Mouse (Mus musculus): ENCODE data around the gene Sod2. TPM values are rescaled to one million over a fixed set of nuclear protein-coding genes. Genes with fewer than 3 reads are reported as not detected.
"Not testable (repeated sequence)": the region's sequence is repeated elsewhere in the genome, so short reads cannot be mapped to it uniquely, and the experiment has no call there.

The Sod2 gene
- polyA plus RNA-seq (2016; fragmentation: Nextera tagmentation; extraction: Ambion mirVana) = 83.1 and 87.8 TPM in 2 replicates

GRCm38 (mm10) chr17:13006546-13006945 is at the start of gene Sod2:
Sod2 (plus strand) TSS chr17:13006846.
- not testable (repeated sequence) for ATAC-seq (ENCODE audit: insufficient number of reproducible peaks, insufficient read depth, low FRiP score, low TSS enrichment); H3K9me3 ChIP-seq; H3K27me3 ChIP-seq; H3K36me3 ChIP-seq; H3K4me1 ChIP-seq
- WGBS = 94% methylated on average over 2 of the region's 2 CpGs
- H3K4me2 ChIP-seq (replicated peaks) = peak within 1 kb of the TSS; percentile 72
- peak within 1 kb of the TSS; percentile 77 for H3K27ac ChIP-seq
- H3K4me3 ChIP-seq = peak within 1 kb of the TSS; percentile 87
- peak within 1 kb of the TSS; percentile 44; the same call in 1 of the 2 replicates for H3K9ac ChIP-seq

- peak overlapping the region; percentile 42 for H3K4me2 ChIP-seq (replicated peaks)
- not testable (repeated sequence) for H3K27ac ChIP-seq; H3K9me3 ChIP-seq; ATAC-seq (ENCODE audit: insufficient number of reproducible peaks, insufficient read depth, low FRiP score, low TSS enrichment); H3K9ac ChIP-seq; H3K4me1 ChIP-seq; H3K27me3 ChIP-seq; H3K4me3 ChIP-seq
- WGBS = 33% methylated on average over 2 of the region's 2 CpGs
- H3K36me3 ChIP-seq = peaks cover 19% of the 10 kb centered on the region
Observed at GRCm38 (mm10) chr17:12959377-12959776, 47.3 kb upstream of the Sod2 start.

- H3K27me3 ChIP-seq = no peaks in the 10 kb centered on the region
- H3K4me2 ChIP-seq (replicated peaks) = peak within 1 kb of the TSS; percentile 67
- no peaks in the 10 kb centered on the region for H3K9me3 ChIP-seq
- H3K36me3 ChIP-seq = peaks cover 19% of the 10 kb centered on the region
- H3K4me3 ChIP-seq = peak within 1 kb of the TSS; percentile 64
- ATAC-seq (ENCODE audit: insufficient number of reproducible peaks, insufficient read depth, low FRiP score, low TSS enrichment) = peak; percentile 98
- peaks cover 7% of the 10 kb centered on the region; the same call in 1 of the 2 replicates for H3K4me1 ChIP-seq
- 0% methylated on average over 42 of the region's 42 CpGs for whole genome bisulfite sequencing
- peak within 1 kb of the TSS; percentile 67 for H3K9ac ChIP-seq
- H3K27ac ChIP-seq = peak within 1 kb of the TSS; percentile 87
Observed at GRCm38 (mm10) chr17:12960331-12960873, 46.2 kb upstream of the Sod2 start, which contains the start of gene Acat2. Acat2 (minus strand) TSS chr17:12960747.

- H3K4me2 ChIP-seq (replicated peaks) = no peak overlapping the region
Observed at GRCm38 (mm10) chr17:12963476-12963875, 43.2 kb upstream of the Sod2 start.

GRCm38 (mm10) chr17:12967173-12967572 is 39.5 kb upstream of the Sod2 start:
- Histone ChIP-seq H3K36me3 (peaks cover 35% of the 10 kb centered on the region), H3K4me2 (replicated peaks) (no peak overlapping the region), H3K27ac (no peak overlapping the region), H3K4me1 (no peaks in the 10 kb centered on the region), H3K9ac (no peak overlapping the region), H3K4me3 (no peak overlapping the region), H3K9me3 (no peaks in the 10 kb centered on the region), H3K27me3 (no peaks in the 10 kb centered on the region)
- no peak for ATAC-seq (ENCODE audit: insufficient number of reproducible peaks, insufficient read depth, low FRiP score, low TSS enrichment)
- 87% methylated on average over 2 of the region's 2 CpGs for WGBS

More at GRCm38 (mm10) chr17:12963476-12963875, 43.2 kb upstream of the Sod2 start:
- WGBS = 88% methylated on average over 3 of the region's 3 CpGs
- no peak for ATAC-seq (ENCODE audit: insufficient number of reproducible peaks, insufficient read depth, low FRiP score, low TSS enrichment)
- no peaks in the 10 kb centered on the region for H3K9me3 ChIP-seq
- H3K27ac ChIP-seq = peak overlapping the region; percentile 17; the same call in 1 of the 2 replicates
- H3K9ac ChIP-seq = no peak overlapping the region
- H3K4me1 ChIP-seq = peaks cover 7% of the 10 kb centered on the region; the same call in 1 of the 2 replicates
- H3K4me3 ChIP-seq = no peak overlapping the region
- peaks cover 23% of the 10 kb centered on the region for H3K36me3 ChIP-seq
- H3K27me3 ChIP-seq = no peaks in the 10 kb centered on the region

GRCm38 (mm10) chr17:12973851-12974250 is 32.8 kb upstream of the Sod2 start:
- Histone ChIP-seq H3K27ac (no peak overlapping the region), H3K4me3 (no peak overlapping the region), H3K4me1 (no peaks in the 10 kb centered on the region), H3K4me2 (replicated peaks) (no peak overlapping the region), H3K9ac (no peak overlapping the region), H3K27me3 (no peaks in the 10 kb centered on the region), H3K36me3 (peaks cover 49% of the 10 kb centered on the region), H3K9me3 (no peaks in the 10 kb centered on the region)
- no peak for ATAC-seq (ENCODE audit: insufficient number of reproducible peaks, insufficient read depth, low FRiP score, low TSS enrichment)
- 86% methylated on average over 2 of the region's 2 CpGs for WGBS

GRCm38 (mm10) chr17:12978546-12978945 is 28.1 kb upstream of the Sod2 start:
- Histone ChIP-seq H3K4me1 (no peaks in the 10 kb centered on the region), H3K36me3 (peaks cover 65% of the 10 kb centered on the region), H3K4me3 (no peak overlapping the region), H3K4me2 (replicated peaks) (no peak overlapping the region), H3K9me3 (no peaks in the 10 kb centered on the region), H3K27ac (no peak overlapping the region), H3K9ac (no peak overlapping the region), H3K27me3 (no peaks in the 10 kb centered on the region)
- no peak for ATAC-seq (ENCODE audit: insufficient number of reproducible peaks, insufficient read depth, low FRiP score, low TSS enrichment)
- WGBS = 97% methylated on average over 1 of the region's 1 CpGs

- 72% methylated on average over 2 of the region's 2 CpGs for WGBS
- Histone ChIP-seq H3K4me1 (no peaks in the 10 kb centered on the region), H3K27me3 (no peaks in the 10 kb centered on the region)
Observed at GRCm38 (mm10) chr17:12983988-12984387, 22.7 kb upstream of the Sod2 start.

GRCm38 (mm10) chr17:12988096-12988495 is 18.6 kb upstream of the Sod2 start:
- not testable (repeated sequence) for H3K27me3 ChIP-seq; H3K27ac ChIP-seq; ATAC-seq (ENCODE audit: insufficient number of reproducible peaks, insufficient read depth, low FRiP score, low TSS enrichment); H3K4me2 ChIP-seq (replicated peaks); H3K9me3 ChIP-seq; H3K4me1 ChIP-seq; H3K4me3 ChIP-seq; H3K9ac ChIP-seq
- 95% methylated on average over 8 of the region's 8 CpGs for WGBS
- H3K36me3 ChIP-seq = peaks cover 27% of the 10 kb centered on the region

More at GRCm38 (mm10) chr17:12983988-12984387, 22.7 kb upstream of the Sod2 start:
- no peak overlapping the region for H3K4me2 ChIP-seq (replicated peaks)
- H3K4me3 ChIP-seq = no peak overlapping the region
- no peak for ATAC-seq (ENCODE audit: insufficient number of reproducible peaks, insufficient read depth, low FRiP score, low TSS enrichment)
- no peaks in the 10 kb centered on the region for H3K9me3 ChIP-seq
- H3K27ac ChIP-seq = no peak overlapping the region
- peaks cover 57% of the 10 kb centered on the region for H3K36me3 ChIP-seq
- no peak overlapping the region for H3K9ac ChIP-seq

- Histone ChIP-seq H3K9ac (peak overlapping the region; percentile 70), H3K27ac (peak overlapping the region; percentile 99; the same call in 1 of the 2 replicates), H3K27me3 (no peaks in the 10 kb centered on the region), H3K4me2 (replicated peaks) (peak overlapping the region; percentile 82), H3K9me3 (no peaks in the 10 kb centered on the region), H3K4me3 (peak overlapping the region; percentile 93), H3K36me3 (peaks cover 6% of the 10 kb centered on the region; the same call in 1 of the 2 replicates), H3K4me1 (peaks cover 6% of the 10 kb centered on the region; the same call in 1 of the 2 replicates)
- WGBS = 68% methylated on average over 8 of the region's 8 CpGs
- ATAC-seq (ENCODE audit: insufficient number of reproducible peaks, insufficient read depth, low FRiP score, low TSS enrichment) = no peak
Observed at GRCm38 (mm10) chr17:12990567-12991145, 16.0 kb upstream of the Sod2 start.

GRCm38 (mm10) chr17:12991194-12991634 is 15.4 kb upstream of the Sod2 start:
- WGBS = 1% methylated on average over 12 of the region's 12 CpGs
- H3K9me3 ChIP-seq = no peaks in the 10 kb centered on the region
- no peaks in the 10 kb centered on the region for H3K27me3 ChIP-seq
- H3K27ac ChIP-seq = peak overlapping the region; percentile 99
- peaks cover 6% of the 10 kb centered on the region; the same call in 1 of the 2 replicates for H3K36me3 ChIP-seq
- H3K4me2 ChIP-seq (replicated peaks) = peak overlapping the region; percentile 82
- H3K9ac ChIP-seq = peak overlapping the region; percentile 94
- peaks cover 6% of the 10 kb centered on the region; the same call in 1 of the 2 replicates for H3K4me1 ChIP-seq
- H3K4me3 ChIP-seq = peak overlapping the region; percentile 93
- ATAC-seq (ENCODE audit: insufficient number of reproducible peaks, insufficient read depth, low FRiP score, low TSS enrichment) = no peak

Data from embryonic facial prominence, embryonic 12.5 days (tissue).